Mouse (Mus musculus) ES-E14 (cell line): ENCODE results near the gene Sae1.

Experiments
- CHD2 ChIP-seq: IDR thresholded peaks from 2 replicates; pipeline ENCODE4 v1.6.1; 2014; ENCODE audit warnings: mild to moderate bottlenecking, low read depth, low read length, inconsistent platforms
- ZC3H11A ChIP-seq: IDR thresholded peaks from 2 replicates; pipeline ENCODE4 v1.6.1; 2012; ENCODE audit warnings: low read depth, mild to moderate bottlenecking, inconsistent platforms, low read length, borderline replicate concordance

- TF ChIP-seq ZC3H11A (no peak), CHD2 (no peak)
Observed at GRCm38 (mm10) chr7:16405073-16405455, 17.5 kb upstream of the Sae1 start.
